Mouse (Mus musculus) subcutaneous adipose tissue, adult 2 months (tissue): Measurements from ENCODE around the gene Zfyve9. TPM values are rescaled to one million over a fixed set of nuclear protein-coding genes. Genes with fewer than 3 reads are reported as not detected.

Source experiments
- polyA plus RNA-seq: library from polyadenylated mRNA; depleted of rRNA; stranded (reverse); fragments of >200 nt; gene quantifications from 2 replicates; pipeline ENCODE4 v1.2.3, GENCODE M21; 2012; ENCODE audit warnings: low replicate concordance; rRNA removed

Zfyve9 gene
- polyA plus RNA-seq: 6.1 and 9.8 TPM in 2 replicates

GRCm38 (mm10) chr4:108780057-108780863 is at the start of gene Zfyve9:
TSS of gene Zfyve9 (minus strand) at chr4:108780798.

DNA sequence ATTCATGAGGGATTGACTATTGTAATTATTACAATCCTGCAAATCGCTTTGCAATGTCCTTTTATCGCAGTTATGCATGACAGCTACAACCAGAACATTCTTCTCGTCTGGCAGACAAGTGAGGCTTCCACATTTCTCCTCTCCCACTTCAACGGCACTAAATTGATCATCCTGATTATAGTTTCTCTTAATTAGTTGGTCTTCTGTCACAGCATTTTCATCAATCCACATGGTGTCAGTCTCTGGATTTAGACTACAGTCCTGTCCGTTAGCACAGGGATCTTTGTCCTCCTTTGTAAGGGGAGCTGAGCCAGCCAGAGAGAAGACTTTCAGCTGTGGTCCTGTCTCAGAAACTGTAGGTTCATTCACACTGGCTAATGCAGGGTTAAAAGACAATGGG is 61.2 kb downstream of the Zfyve9 start, which contains the start of gene 3110021N24Rik:
Gene 3110021N24Rik (plus strand): TSS at position 301 of the 400 bp plus-strand sequence.

GRCm38 (mm10) chr4:108619587-108620341 is 160.8 kb downstream of the Zfyve9 start, which contains the start of gene Cc2d1b:
TSS of gene Cc2d1b (plus strand) at chr4:108619940.

Other genes with a start within 250 kb of the Zfyve9 start
- 5.3 and 8.6 TPM in 2 replicates for gene Prpf38a, start 201.5 kb downstream of the Zfyve9 start, polyA plus RNA-seq
- gene Orc1, start 201.4 kb downstream of the Zfyve9 start, polyA plus RNA-seq: 0.24 and 1.8 TPM in 2 replicates
- gene Cc2d1b, start 160.9 kb downstream of the Zfyve9 start, polyA plus RNA-seq: 31.0 and 51.6 TPM in 2 replicates
- 0.08 and 0.10 TPM in 2 replicates for gene 3110021N24Rik, start 61.1 kb downstream of the Zfyve9 start, polyA plus RNA-seq
- 16.3 and 18.1 TPM in 2 replicates for gene Btf3l4, start 52.8 kb upstream of the Zfyve9 start, polyA plus RNA-seq
- gene Txndc12, start 53.8 kb upstream of the Zfyve9 start, polyA plus RNA-seq: 28.2 and 28.7 TPM in 2 replicates
- 23.3 and 51.2 TPM in 2 replicates for gene Kti12, start 67.0 kb upstream of the Zfyve9 start, polyA plus RNA-seq
- gene A730015C16Rik, start 67.8 kb upstream of the Zfyve9 start, polyA plus RNA-seq: 0.16 TPM in 1 of 2 replicates, not detected in the other
- 0.56 and 2.6 TPM in 2 replicates for gene Rab3b, start 98.3 kb upstream of the Zfyve9 start, polyA plus RNA-seq
- gene Nrd1, start 219.9 kb upstream of the Zfyve9 start, polyA plus RNA-seq: 41.9 and 45.2 TPM in 2 replicates